Mouse (Mus musculus) NIH3T3 (cell line): ENCODE data around the gene Serpinb5.
"Not testable (repeated sequence)": the region's sequence is repeated elsewhere in the genome, so short reads cannot be mapped to it uniquely, and the experiment has no call there.

ENCODE experiments used
- DNase-seq: peaks from one replicate; pipeline ENCODE4 v3.0.0-alpha.2; 2012; ENCODE audit warnings: low read depth

Gene Serpinb5

DNA sequence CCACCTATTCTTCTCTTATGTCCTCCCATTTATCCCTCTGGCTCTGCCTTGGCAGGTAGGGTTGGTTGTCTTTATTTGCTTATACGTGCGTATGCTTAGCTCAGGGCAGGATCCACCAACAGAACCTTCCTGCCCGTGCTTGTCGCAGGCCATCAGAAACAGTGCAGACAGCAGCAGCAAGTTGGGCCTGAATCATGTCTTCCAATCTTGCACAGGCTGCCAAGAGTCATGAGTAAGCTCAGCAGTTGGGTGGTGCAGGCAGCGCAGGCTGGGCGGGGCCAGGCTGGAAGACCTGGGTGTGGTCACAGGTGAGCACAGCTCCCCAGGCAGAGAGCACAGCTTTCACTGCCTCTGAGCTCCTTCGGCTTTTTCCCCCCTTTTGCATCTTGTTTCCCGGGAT, at the start of gene Serpinb5:
Gene Serpinb5 (plus strand): TSS at position 327 of the 400 bp plus-strand sequence.
- peak; percentile 31 for DNase-seq

DNA sequence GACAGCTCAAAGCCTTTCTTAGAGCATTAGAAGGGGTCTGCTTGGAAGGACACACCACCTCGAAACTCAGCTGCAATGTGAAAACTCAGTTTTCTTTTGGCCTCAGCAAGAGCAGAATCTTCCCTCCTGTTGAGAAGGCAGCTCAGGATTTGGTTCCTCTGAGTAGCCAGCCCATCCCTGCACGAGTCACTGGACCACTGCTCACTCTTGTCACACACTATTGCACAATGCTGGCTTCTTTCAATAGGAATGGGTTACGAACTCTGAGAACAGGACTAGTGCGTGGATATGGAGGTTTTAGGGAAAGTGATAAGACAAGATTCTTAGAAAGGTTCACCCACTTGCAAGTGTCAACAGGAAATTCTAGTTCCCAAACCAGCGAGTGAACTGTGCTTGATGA, 46.1 kb upstream of the Serpinb5 start:
- no peak for DNase-seq

DNA sequence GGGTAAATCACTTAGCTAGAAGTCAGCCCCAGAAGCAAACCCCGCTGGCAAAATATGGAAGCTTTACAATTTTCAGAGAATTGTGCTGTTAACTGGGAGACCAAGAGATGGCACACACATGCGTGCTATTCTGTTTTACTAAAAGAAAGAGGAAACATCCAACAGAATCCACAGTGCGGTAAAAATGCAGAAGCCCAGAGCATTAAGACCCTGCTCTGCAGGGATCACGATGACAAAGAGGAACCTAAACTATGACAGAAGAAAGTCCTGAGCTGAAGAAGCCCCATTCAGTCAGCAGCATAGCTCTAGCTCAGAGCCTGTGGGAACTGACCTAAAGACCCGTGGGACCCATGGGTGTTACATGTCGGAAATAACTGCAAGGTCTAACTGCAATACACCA, 45.7 kb upstream of the Serpinb5 start:
- no peak for DNase-seq

DNA sequence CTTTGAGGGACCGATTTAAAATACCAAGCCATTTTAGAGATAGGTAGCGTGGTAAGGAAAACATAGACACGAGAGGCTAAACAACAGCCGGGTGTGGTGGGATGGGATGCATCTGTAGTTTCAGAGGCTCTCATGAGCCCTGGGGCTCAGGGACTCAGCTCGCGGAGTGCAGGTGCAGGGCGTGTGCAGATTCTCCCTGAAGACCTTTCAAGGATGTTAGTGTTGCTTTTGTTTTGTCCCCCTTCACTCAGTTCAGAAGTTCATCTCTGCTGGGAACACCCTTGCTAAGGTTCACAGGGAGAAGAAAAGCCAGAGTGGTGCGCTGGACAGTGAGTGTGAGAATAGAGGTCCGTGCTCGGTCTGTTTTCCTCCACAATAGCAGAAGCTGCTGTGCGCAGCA, 44.2 kb upstream of the Serpinb5 start:
- DNase-seq, result no peak

DNA sequence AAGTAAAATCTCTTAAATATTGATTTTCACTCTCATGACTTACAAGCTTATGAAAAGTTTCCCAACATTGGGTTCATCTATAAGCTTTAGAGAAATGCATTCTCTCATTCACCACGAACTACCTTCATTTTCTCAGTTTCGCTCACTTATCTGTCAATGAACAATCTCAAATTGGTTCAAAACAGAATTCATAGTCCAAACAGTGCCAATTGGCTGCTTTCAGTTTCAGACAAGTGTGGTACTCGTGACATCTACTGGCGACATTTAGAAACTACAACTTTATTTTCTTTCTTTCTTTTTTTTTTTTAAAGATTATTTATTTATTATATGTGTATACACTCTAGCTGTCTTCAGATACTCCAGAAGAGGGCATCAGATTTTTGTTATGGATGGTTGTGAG, 42.6 kb upstream of the Serpinb5 start:
- peak; percentile 79 for DNase-seq

DNA sequence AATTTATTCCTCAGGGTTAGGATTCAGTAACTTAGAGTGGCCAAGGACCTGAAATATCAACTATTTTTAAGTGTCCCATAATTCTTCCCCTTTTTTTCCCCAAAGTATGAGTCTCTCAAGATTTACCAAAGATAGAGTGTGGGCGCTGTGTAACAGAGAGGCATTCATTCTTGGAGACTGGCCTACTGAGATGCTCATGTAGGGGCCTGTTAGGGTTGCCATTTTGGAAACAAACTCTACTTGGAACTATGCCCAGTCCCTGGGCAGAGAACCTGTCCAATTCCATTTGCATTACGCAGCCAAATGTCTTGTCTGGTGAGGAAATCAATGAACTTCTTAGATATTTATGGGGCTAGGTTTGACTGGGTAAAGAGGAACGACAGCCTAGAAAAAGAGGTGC, 38.7 kb upstream of the Serpinb5 start:
- DNase-seq, result peak; percentile 89

DNA sequence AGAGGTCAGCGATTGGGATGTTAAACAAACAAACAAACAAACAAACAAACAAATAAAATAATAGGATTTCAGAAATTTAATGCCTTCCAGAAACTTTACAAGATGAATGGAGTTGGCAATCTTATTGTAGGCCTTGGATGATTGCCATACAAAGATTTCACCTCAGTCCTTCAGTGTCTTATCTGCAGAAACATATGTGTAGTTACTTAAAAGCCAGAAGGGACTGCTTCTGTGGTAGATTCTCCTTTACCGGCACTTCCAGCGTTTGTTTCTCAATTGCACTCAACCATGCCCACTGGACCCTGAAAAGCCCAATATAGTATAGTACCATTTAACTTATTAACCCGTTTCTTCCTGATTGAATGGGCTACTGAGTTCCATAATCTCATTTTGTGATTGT, 32.2 kb upstream of the Serpinb5 start:
- DNase-seq, result no peak

DNA sequence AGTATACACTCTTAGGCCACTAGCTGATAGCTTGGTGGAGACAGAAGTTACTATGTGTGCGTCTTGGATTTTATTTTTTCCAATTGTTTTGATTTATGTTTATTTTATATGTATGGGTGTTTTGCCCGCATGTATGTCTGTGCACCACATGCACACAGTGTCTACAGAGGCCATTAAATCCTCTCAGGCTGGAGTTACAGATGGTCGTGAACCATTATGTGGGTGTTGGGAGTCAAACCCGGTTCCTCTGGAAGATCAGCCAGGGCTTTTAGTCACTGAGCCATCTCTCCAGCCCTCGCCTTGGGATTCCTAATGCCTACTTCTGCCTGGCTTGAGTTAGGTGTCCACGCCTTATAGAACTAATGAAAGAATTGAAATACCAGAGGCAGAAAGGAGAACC, 4.6 kb downstream of the Serpinb5 start:
- no peak for DNase-seq

DNA sequence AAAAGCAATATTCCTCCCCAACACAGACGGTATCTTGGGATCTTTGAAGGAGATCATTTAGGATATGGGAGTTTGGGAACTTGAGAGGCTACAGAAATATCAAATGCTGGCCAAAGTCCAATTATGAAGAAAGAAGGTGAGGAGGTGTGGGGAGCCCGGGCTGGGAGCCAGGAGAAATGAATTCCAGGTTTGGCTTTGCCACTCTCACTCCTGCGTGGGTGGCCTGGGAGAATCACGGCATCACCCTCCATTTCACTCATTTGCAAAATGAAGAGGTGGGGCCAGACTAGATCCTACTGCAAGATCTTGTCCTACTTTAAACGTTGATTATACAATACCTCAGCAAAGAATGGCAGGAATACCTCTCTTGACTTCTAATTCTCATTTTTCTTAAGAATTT, 5.1 kb downstream of the Serpinb5 start:
- peak; percentile 18 for DNase-seq

DNA sequence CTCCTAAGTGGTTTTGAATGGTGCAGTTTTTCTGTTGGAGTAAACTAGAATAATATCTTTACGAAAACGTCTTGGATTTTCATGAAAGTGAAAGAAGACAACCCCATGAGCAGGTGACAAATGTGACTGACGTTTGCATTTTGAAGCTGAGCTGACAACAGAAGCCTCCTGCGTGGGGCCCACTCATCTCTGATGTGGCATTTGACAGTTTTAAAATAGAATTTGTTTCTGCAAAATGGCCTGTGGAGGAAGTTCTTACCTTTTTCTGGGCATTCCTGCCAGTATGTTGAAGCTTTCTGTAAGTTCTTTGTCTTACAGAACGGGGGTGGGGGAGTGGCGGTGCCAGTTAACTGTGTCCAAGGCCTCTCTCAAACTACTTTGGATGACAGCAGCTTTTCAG, 5.8 kb downstream of the Serpinb5 start:
- no peak for DNase-seq

DNA sequence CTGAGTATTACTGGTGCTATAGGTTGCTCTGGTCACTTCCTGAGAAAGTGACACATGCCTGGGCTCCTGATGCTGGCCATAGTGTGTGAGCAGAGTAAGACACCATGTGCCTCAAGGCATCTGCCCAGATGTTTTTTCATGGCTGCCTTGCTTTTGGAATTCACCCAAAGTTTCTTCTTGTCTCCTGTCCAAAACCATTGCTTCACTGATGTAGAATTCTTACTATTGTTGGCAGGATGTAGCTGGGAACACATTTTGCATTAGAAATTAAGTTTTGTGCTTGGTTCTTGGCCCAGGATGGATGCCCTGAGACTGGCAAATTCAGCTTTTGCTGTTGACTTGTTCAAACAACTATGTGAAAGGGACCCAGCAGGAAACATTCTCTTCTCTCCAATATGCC, 9.0 kb downstream of the Serpinb5 start:
- DNase-seq, result peak; percentile 66

DNA sequence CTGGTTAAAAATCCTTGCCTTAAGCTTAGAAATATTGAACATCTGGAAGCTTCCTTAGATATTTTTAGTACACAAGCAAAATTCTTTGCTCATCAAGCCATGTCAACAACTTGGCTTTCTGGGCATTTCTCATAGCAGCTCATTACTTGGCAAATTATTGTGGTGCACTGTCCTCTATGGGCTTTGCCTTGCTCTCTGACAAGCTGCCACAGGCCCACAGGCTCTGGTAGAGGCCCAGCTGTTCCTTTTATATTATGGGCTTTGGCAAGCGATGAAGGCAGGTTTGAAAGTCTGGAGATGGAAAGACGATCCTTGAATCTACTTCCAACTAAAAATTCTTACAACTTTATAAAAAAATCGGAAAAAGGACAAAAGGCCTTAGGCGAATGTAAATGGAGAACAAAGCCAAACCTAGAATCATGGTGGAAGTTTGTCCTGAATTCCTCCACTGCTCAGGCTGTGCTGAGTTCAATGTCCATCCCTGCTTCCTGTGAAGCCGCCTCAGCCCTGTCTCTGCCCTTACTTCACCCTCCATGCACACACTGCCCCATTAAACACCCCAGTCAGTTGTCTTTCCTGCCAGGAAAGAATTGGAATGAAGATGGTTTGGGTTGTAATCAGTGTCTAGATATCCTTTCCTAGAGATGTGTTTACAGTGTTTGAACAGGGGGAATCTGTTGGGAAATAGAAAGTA, 14.4 kb downstream of the Serpinb5 start:
- DNase-seq, result peak; percentile 9

DNA sequence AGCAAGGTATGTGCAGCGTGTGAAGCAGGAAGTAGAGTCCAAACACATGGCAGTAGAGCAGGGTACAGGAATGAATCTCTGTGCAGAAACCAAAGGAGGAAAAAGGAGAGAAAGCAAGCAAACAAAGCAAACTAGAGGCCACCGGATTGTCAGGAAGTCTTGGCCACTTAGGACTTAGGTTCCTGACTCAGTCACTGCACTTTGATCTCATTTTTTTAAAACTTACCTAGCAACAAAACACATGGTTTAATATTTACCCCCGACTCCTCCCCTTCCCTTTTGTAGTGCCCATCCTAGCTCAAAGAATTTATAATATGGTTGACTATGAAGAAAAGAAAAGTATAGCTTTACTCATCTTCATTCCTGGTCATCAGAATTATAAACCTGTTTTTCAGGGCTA, 15.2 kb downstream of the Serpinb5 start:
- no peak for DNase-seq

DNA sequence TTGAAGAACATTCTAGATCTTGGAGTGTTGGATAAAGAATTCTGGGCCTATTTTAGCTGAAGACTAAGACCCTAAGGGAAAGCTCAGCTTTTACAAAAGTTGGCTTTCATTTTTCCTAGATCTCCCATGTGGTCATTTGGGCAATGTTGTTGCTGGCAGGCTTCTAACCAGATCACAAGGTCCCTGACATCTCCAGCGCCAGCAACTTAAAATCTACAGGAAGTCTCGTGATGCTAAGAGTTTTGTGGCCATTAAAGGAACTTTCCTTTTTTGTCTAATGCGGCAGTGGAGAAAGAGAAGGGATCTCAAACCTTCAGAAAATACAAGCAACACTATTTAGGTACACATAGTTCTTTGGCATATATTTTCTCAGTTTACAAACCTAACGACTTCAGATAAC, 21.8 kb downstream of the Serpinb5 start:
- DNase-seq, result peak; percentile 23

DNA sequence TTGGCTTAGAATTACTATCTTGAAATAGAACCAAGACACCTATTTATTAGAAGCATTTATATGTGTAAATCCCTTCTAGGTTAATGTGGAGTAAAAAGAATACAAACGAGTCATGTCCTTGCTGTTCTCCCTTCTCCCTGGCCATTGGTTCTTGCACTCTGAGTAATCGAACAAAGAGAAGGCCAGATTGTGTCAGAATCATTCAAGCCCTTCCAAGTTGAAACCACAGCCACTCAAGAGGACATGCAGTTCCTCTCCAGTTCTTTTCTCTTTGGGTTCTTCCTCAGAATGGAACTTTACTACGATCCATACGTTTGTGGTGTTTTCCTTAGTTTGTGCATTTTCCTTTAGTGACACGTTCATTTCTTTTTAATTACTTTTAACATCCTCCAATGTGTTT, 22.4 kb downstream of the Serpinb5 start:
- peak; percentile 35 for DNase-seq

DNA sequence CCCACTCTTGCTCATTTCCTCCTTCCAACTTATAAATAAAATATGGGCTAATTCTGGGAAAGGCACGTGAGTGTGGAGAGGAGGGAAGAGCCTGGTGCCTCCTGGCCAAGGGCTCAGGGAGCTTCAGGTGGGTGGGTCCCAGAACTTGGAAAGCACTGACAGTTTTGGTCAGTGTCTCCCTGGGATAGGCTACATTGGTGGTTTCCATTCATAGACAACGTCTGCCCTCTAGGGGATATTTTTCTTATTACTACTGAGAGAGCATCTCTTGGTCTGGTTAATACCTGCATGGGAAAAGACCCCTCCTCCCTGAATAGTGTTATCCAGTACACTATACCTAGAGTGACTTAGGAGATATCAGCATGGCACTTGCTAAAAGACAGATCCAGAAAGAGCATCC, 22.8 kb downstream of the Serpinb5 start:
- DNase-seq, result peak; percentile 70

DNA sequence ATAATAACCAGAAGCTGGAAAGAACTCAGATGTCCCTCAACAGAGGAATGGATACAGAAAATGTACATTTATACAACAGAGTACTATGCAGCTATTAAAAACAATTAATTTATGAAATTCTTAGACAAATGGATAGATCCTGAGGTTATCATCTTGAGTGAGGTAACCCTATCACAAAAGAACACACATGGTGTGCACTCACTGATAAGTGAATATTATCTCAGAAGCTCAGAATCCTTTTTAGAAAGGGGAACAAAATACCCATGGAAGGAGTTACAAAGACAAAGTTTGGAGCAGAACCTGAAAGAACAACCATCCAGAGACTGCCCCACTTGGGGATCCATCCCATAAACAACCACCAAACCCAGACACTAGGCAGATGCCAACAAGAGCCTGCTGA, 34.2 kb downstream of the Serpinb5 start:
- not testable (repeated sequence) for DNase-seq

DNA sequence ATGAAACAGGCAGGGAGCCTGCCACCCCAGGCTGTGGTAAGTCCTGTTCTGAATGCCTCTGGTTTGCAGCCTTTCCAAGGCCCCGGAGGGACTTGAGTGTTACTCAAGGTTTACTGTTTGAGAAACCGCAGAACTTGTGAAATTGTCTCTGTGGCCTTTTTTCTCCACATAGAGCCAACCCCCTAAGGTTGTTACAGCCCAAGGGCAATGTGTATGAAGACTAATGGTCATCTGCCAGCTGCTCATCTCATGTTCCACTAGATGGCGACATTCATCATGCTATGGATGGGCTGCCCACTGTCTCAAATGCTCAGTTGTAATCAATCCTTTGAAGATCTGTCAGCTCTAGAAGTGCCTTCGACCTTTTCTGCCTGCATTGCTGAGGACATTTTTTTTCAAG, 40.4 kb downstream of the Serpinb5 start:
- DNase-seq, result peak; percentile 42

DNA sequence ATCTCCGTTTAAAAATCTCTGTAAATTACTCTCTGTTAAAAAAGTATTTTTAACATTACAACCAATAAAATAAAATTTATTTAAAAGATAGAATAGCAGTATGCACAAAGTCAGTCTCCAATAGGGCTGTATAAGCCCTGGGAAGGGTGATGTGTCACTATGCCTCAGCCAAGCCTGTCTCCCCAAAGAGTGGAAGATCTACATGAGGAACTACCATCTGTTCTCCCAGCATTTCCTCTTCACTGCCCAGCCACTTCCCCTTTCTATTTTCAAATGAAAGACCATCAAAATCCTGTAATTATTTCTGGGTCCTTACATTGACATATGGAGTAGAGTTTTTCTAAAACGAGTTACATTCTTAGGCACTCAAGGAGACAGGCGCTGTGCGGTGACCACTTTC, 71.0 kb downstream of the Serpinb5 start:
- no peak for DNase-seq
